Mouse (Mus musculus) small intestine, adult 2 months (tissue): Measurements from ENCODE around the gene Eif5b. TPM values are rescaled to one million over a fixed set of nuclear protein-coding genes. Genes with fewer than 3 reads are reported as not detected.

Source experiments
- H3K27ac ChIP-seq: fragments of 200-500 bp; 2 replicates; pipeline ENCODE4 v1.5.1; 2012; ENCODE audit warnings: low read depth, low read length, control low read depth, inconsistent platforms; ENCODE audit not compliant: insufficient read depth
- H3K27me3 ChIP-seq: fragments of 200-500 bp; 2 replicates; pipeline ENCODE4 v1.6.1; 2012; ENCODE audit warnings: mild to moderate bottlenecking, moderate library complexity, low read length, inconsistent platforms; ENCODE audit not compliant: control insufficient read depth, insufficient read depth
- H3K36me3 ChIP-seq: fragments of 200-500 bp; 2 replicates; pipeline ENCODE4 v1.6.1; 2012; ENCODE audit warnings: mild to moderate bottlenecking, low read length, control low read depth, inconsistent platforms; ENCODE audit not compliant: control insufficient read depth, insufficient read depth
- H3K4me1 ChIP-seq: fragments of 200-500 bp; 2 replicates; pipeline ENCODE4 v1.6.1; 2012; ENCODE audit warnings: low read length, inconsistent platforms, mixed read lengths; ENCODE audit not compliant: control insufficient read depth, insufficient read depth, insufficient read length
- H3K4me3 ChIP-seq: fragments of 200-500 bp; 2 replicates; pipeline ENCODE4 v1.5.1; 2012; ENCODE audit warnings: low read depth, mild to moderate bottlenecking, control low read depth, inconsistent platforms, low read length, moderate library complexity
- CTCF ChIP-seq: fragments of 200-500 bp; IDR thresholded peaks from 2 replicates; pipeline ENCODE4 v1.5.1; 2012; ENCODE audit warnings: low read depth, mild to moderate bottlenecking, control low read depth, inconsistent platforms, low read length, moderate library complexity, mixed read lengths; ENCODE audit not compliant: insufficient replicate concordance, insufficient read length; ENCODE audit errors: extremely low read depth
- POLR2A ChIP-seq: fragments of 200-500 bp; IDR thresholded peaks from 2 replicates; pipeline ENCODE4 v1.6.1; 2012; ENCODE audit warnings: low read depth, mild to moderate bottlenecking, control low read depth, inconsistent platforms, low read length, moderate library complexity
- WGBS: fragments of 180-500 bp; shearing (Covaris S2); methylation state at CpG from one replicate; pipeline ENCODE4 v1.1.7; 2018; 5-methylcytosine and 5-hydroxymethylcytosine counted together
- polyA plus RNA-seq: library from polyadenylated mRNA; depleted of rRNA; stranded (reverse); fragments of >200 nt; gene quantifications from 2 replicates; pipeline ENCODE4 v1.2.3, GENCODE M21; 2012; rRNA removed

The Eif5b gene
- 0.58 and 1.0 TPM in 2 replicates for polyA plus RNA-seq

DNA sequence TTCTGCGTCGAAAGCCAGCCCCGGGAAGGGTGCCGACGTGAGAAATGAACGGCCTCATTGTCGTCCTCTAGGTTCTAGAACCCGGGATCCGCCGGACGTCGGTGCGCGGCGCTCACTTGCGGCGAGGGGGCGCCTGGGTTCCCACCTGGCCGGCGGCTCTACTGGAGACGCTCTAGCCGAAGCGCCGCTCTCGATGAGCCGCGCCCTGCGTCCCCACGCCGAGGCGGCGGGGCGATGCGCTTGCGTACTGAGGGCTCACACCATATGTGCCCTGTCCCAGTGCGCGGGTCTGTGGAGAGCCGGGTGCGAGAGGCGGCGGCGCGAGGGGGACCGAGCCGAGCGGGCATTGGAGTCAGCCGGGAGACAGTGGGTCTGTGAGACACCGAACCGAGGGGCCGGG is at the start of gene Eif5b, which contains the start of gene Txndc9:
TSS of gene Eif5b (plus strand) at position 144 of the 400 bp plus-strand sequence.
TSS of gene Txndc9 (minus strand) at position 27 of the 400 bp plus-strand sequence.
- Histone ChIP-seq H3K27me3 (no peaks in the 10 kb centered on the region), H3K4me1 (no peaks in the 10 kb centered on the region), H3K36me3 (peaks cover 18% of the 10 kb centered on the region), H3K4me3 (peak within 1 kb of the TSS; percentile 96), H3K27ac (peak within 1 kb of the TSS; percentile 91)
- TF ChIP-seq CTCF (peak; percentile 26), POLR2A (peak; percentile 64; the same call in 1 of the 2 replicates)
- WGBS: under 1% methylated on average over 50 of the region's 50 CpGs

DNA sequence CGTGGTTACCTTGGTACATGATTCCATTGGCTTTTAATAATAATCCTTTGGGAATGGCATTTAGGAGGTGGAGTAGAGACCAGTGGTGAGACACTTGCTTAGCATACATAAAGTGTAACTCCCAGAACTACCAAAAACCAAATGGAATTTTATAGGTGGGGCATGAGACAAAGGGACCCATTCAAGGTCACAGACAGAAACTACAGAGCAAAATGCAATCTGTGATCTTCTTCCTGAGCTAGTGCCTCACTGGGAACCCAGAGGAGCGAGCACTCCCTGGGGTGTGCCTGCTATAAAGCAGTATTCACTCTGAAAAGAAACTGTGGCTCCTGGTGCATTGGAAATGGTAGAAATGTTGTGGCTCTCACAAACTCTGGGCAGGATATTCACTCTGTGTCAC is 48.9 kb upstream of the Eif5b start:
- 51% methylated on average over 2 of the region's 2 CpGs for WGBS
- H3K4me1 ChIP-seq: no peaks in the 10 kb centered on the region; the same call in 1 of the 2 replicates
- no peaks in the 10 kb centered on the region for H3K27me3 ChIP-seq
- no peaks in the 10 kb centered on the region for H3K36me3 ChIP-seq
- H3K4me3 ChIP-seq: no peak overlapping the region
- TF ChIP-seq CTCF: no peak
- TF ChIP-seq POLR2A: no peak
- no peak overlapping the region for H3K27ac ChIP-seq

DNA sequence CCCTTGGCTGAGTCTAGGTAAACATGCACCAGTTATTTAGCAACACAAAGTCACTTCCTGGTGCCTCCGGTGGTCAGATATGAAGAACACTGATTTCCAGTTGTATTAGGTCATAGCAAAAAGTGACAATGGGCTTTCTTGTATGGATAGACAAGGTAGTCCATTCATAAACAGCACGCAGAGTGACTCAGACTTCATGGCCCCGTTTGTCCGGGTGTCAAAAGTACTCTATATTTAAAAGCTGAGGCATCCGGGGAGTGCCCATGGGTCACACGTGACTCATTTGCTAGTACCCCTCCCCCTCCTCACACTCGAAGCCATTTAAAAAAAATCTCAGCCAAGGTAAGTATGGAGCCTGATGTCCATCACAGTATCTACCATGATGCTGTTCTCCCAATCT is 43.0 kb upstream of the Eif5b start:
- H3K4me1 ChIP-seq: peaks cover 2% of the 10 kb centered on the region; the same call in 1 of the 2 replicates
- 51% methylated on average over 7 of the region's 7 CpGs for WGBS
- H3K4me3 ChIP-seq: no peak overlapping the region
- no peaks in the 10 kb centered on the region for H3K27me3 ChIP-seq
- H3K36me3 ChIP-seq: no peaks in the 10 kb centered on the region
- TF ChIP-seq POLR2A (no peak), CTCF (no peak)
- no peak overlapping the region for H3K27ac ChIP-seq

DNA sequence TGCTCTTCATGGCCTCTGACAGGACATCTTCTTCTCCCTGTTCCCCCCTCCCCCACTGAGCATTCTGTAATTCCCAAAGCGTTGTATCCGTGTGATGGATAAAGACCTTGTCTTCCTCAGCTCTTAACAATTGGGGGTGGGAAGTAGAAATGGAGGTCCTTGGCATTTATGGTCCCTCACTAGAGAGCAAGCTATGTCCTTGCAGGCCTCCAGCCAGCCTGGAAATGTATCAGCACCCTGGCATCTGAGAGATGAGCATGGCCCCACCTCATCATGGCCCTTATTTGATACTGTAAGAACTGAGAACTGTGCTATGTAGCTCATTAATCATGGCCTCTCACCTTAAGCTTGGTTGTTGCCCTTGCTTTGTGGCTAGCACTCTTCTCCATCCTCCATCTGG is 42.6 kb upstream of the Eif5b start:
- H3K4me3 ChIP-seq: no peak overlapping the region
- WGBS: 96% methylated on average over 2 of the region's 2 CpGs
- peaks cover 2% of the 10 kb centered on the region; the same call in 1 of the 2 replicates for H3K4me1 ChIP-seq
- H3K27ac ChIP-seq: no peak overlapping the region
- TF ChIP-seq CTCF (no peak), POLR2A (no peak)
- no peaks in the 10 kb centered on the region for H3K27me3 ChIP-seq
- no peaks in the 10 kb centered on the region for H3K36me3 ChIP-seq

DNA sequence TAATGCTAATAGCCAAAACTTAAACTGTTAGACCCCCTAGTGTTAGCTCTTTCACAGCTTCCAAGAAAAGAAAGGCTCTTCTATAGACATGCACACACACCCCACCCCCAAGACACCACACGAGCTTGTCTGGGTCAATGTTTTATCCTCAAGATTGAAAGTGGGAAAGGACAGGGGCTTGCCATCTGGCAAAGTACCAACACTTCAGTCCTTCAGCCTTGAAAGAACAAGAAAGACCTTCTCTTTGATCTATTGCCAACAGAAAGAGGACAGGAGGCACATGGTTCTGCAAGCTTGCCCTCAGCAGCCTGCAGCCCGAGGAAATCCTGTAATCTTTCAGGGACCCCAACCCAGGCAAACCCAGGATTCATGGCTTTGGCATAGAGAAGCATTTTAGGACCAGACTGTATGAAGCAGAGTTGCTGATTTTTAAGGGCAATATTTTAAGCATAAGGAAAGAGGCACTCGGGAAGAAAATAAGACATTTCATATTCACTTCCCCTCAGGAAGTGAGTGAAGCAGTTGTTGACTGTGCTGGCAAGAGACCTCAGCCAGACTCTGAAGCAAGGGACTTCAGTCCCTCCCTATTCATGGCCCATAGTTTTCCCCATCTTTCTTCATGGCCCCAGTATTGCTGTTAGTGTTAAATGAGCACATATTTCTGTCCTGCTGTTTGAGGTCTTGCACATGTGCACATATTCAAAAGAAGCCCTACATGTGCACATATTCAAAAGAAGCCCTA is 40.9 kb upstream of the Eif5b start:
- H3K27me3 ChIP-seq: no peaks in the 10 kb centered on the region
- 11% methylated on average over 3 of the region's 3 CpGs for WGBS
- no peaks in the 10 kb centered on the region for H3K36me3 ChIP-seq
- TF ChIP-seq CTCF: no peak
- no peak for TF ChIP-seq POLR2A
- H3K4me3 ChIP-seq: no peak overlapping the region
- H3K4me1 ChIP-seq: peaks cover 2% of the 10 kb centered on the region; the same call in 1 of the 2 replicates
- no peak overlapping the region for H3K27ac ChIP-seq

DNA sequence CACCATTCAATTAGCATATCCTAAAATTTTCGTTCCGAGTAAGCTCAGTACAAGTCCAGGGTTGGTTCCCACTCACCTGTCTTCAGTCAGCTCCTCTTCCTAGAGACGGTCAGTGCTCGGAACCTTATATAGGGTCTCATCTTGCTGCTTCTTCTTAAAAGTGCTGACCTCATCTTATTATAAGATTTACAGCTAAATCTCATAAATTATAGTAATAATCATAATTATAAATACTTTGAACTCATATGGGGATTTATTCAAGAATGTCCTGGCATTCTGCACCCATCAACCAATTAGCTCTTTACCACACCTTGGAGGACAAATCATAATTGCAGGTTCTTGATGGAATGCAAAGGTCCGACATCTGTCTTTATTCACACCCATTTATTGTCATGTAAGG is 40.2 kb upstream of the Eif5b start, which contains the start of gene Lyg1:
TSS of gene Lyg1 (minus strand) at position 101 of the 400 bp plus-strand sequence.
- WGBS: 88% methylated on average over 5 of the region's 5 CpGs
- TF ChIP-seq POLR2A: no peak
- TF ChIP-seq CTCF: no peak

DNA sequence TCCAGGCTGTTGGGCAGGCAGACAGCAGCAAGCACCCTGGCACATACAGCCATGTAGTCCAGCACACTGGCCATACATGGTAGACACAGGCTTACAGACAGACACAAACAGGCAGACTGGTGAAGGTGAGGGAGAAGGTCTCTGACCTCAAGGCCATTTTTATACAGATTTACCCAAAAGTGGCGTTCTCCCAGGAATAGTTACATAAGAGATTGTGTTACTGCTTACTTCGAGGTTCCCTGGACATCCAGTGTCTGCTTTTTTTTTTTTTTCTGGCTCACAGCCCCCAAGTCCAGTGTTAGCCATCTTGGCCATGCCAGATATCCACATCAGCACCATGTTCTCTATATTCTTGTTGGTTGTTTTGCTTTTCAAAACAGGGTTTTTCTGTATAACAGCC is 39.3 kb upstream of the Eif5b start:
- H3K36me3 ChIP-seq: no peaks in the 10 kb centered on the region
- H3K27ac ChIP-seq: no peak overlapping the region
- WGBS: 67% methylated on average over 2 of the region's 2 CpGs
- TF ChIP-seq CTCF (no peak), POLR2A (no peak)
- H3K4me3 ChIP-seq: no peak overlapping the region
- H3K27me3 ChIP-seq: no peaks in the 10 kb centered on the region
- H3K4me1 ChIP-seq: peaks cover 2% of the 10 kb centered on the region; the same call in 1 of the 2 replicates

More for the DNA sequence above, 40.2 kb upstream of the Eif5b start, which contains the start of gene Lyg1:
- H3K36me3 ChIP-seq: no peaks in the 10 kb centered on the region
- no peak within 1 kb of the TSS for H3K4me3 ChIP-seq
- H3K4me1 ChIP-seq: peaks cover 2% of the 10 kb centered on the region; the same call in 1 of the 2 replicates
- no peaks in the 10 kb centered on the region for H3K27me3 ChIP-seq
- H3K27ac ChIP-seq: no peak within 1 kb of the TSS
